Mouse (Mus musculus): ENCODE measurements around the gene Mybpc3. TPM values are rescaled to one million over a fixed set of nuclear protein-coding genes. Genes with fewer than 3 reads are reported as not detected.

Mybpc3 gene
- not detected for total RNA-seq (2021)
- long read RNA-seq, experiment 1: 0 reads
- long read RNA-seq, experiment 2: 0 reads

DNA sequence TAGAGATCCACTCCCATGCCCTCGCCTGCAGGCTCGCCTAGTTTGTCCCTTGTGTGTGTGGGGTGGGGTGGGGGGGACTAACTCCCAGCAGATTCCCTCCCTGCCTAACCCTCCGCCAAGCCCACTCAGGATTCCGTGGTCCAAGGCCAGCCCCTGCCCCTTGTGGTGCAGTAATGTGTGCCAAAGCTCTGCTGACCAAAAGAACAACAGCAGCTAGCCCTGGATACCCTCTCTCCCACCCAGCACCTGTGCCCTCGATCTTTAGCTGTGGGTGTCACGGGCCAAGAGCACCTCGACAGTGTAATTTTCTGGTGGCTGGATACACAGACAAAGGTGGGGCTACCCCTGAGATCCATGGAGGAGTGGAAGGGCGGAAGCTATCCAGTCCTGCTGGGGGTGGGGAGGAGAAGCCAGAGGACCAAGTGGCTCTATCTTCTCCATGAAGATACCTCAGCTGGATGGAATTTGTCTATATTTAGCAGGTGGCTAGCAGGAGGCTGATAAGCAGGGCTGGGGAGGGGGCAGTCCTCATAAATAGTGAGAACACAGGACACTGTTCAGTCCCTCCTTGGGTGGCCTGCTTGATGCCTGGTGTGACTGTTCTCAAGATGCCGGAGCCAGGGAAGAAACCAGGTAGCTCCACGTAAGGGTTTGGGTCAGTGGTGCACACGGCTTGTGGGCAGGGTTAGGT lies at the start of gene Mybpc3:
Gene Mybpc3, plus strand, starts transcription at position 560 of the 691 bp plus-strand sequence.
- DNase-seq: no peak
- intact Hi-C loops (cut with DNase I): loop anchor here (5.0 kb wide), 2 partner anchors 160 to 365 kb away; no protein-coding TSS in a partner anchor

DNA sequence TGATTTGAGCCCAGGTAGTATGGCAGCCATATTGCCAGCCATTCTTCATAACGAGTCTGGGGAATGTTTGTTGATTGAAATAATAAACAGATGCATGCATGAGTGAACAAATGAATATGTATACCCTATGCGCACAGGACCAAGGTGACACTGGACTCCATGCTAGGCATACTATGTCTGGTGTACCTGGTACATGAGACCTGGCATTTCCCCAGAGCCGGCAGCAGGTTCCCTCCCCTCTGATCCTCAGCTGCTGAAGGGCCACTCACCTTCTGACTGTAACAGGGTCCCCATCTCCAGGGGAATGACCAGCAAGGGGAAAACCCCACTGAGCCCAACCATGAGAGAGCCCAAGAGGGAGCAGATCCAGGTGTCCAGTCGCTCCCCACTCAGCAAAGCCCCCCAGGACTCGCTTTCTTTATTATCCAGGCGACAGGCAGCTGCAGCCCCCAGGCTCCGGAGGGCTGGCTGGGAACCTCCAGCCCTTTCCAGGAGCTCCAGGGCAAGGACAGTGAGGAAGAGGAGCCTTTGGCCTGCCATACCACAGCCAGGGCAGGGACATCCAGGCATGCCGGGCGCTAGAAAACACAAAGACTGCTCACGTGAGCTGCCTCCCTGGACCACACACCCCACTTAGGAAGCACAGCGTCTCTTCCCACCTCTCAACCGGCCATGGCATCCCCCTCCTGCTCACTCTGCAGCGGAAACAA lies 49.6 kb upstream of the Mybpc3 start:
- DNase-seq: no peak
- intact Hi-C loops (cut with DNase I): no loop called here

DNA sequence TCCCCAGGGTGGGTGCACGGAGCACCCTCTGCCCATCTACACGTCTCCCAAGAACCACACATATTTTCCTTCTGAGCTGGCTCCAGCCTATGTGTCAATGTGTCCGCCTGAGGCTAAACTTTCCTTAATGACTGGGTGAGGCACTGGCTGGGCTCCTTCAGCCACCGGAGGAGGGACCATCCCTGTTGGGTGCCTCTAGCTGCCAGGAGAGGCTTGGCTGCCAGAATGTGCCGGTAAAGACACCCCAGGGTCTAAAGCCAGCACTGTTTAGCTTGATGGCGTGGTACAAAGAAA lies 49.1 kb upstream of the Mybpc3 start:
- intact Hi-C loops (cut with DNase I): no loop called here
- no peak for DNase-seq

DNA sequence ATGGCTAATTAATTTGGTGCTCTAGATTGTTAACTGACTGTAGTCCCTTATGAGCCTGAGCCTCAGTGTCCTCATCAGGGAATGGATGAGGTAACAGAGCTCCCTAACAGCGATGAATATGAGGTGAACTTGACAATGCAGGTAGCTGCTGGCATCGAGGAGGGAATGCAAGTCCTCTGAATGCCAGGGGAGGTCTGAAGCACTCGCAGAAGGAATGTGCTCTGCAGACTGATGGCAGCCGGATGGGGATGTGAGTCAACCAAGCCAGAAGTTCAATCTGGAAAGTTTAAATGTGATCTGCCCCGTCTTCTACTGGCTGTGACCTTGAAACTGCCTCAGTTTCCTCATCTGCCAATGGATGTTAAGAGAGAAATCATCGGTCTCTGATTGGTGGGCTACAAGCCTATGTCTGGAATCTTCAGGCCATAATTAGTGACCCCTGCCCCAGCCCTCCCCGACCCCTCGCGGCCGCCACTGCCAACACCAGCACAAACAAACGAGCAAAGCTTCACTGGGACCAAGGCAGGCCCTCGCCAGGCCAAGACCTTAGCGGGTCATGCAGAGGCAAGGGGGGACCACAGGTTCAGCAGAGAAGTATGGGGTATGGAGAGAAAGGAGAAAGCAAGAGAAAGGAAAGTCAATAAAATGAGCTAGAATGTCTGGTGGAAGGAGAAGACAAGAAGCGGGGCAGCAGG lies 48.5 kb upstream of the Mybpc3 start:
- DNase-seq: no peak
- intact Hi-C loops (cut with DNase I): no loop called here

DNA sequence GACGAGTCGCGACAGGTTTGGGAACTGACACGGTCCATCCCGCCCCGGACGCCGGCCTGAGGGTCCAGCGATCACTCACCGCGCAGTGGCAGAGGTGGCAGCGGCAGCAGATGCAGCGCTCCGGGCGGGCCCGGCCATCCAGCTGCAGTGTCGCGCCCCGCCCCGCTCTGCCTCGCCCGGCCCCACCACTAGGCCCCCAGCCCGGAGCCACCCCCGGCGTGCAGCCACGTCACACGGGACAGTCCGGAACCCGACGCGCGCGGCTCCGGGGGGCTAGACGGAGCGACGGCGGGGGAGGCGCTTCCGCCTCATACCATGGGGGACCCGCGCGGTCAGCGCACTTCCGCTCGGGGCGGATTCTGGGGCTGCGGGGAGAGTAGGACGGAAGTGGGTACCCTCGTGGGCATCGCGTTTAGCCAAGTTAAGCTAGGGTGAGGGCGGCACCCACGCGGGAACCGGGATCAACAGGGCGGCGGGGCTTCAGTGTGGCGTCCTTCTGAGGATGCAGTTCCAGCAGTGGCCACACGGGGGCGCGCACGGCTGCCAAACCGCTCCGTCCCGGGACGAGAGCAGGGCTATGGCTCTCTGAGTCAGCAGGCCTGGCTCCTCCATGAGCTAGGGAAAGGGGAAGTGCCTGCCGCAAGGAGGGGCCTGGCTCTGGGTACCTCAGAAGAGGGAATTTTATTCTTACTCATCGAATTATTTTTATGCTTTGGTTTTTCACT lies 47.7 kb upstream of the Mybpc3 start, which contains the start of gene Slc39a13:
Gene Slc39a13, minus strand, starts transcription at position 342 of the 725 bp plus-strand sequence.
- DNase-seq: peak; percentile 95 to 99
- intact Hi-C loops (cut with DNase I): loop anchor here (1.0 kb wide), 1 partner anchor 31 kb away; no protein-coding TSS in a partner anchor

DNA sequence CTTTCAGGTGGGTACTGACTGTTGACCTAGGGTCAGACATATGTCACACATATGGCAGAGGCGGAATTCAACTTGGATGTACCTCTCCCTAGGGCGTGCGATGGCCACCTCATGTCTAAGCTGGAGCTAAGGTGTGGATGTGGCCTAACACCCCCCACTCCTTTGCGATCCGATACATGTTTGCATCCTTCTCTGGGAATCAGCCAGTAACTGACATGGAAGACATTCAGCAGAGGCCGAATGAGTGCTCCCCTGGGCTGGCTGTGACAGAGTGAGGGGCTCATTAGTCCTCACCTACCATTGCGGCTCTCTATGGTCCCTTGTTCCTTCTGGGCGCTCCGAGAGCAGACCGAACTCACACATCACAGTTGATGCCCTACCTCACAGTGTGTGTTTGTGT lies 46.9 kb upstream of the Mybpc3 start:
- intact Hi-C loops (cut with DNase I): no loop called here

DNA sequence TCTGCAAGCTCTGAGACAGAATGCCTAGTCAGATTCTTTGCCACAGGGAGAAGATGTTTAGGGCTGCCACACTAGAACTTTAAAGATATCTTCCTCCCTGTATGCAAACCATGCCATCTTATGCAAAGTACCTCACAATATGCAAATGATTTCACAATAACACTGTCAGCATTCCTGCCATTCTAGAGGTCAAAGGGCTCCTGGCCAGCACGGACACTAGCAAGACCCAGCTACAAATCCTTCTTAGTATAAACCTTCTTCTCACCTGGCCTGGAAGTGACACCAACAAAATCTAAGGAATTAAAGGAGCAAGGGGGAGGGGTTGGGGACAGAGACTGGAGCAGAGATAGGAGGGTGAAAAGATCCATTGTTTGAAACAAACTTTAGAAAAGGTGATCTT lies 45.9 kb upstream of the Mybpc3 start:
- DNase-seq: no peak
- intact Hi-C loops (cut with DNase I): no loop called here

More for the DNA sequence above, 46.9 kb upstream of the Mybpc3 start:
- no peak for DNase-seq

DNA sequence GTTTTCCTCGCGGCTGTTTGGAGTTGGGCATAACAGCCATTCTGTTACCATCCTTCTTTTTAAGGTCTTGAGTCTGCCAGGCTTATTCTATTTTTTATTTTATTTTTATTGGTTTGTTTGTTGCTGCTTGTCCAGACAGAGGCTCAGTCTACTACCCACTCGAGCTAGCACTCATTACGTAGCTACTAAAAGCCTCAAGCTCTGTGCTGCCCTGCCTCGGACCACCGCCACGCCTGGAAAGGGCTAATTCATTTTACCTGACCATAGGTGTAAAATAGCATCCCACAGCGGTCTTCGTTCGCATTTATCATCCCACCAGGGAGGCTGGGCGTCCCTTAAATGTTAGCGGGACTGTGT lies 40.0 kb upstream of the Mybpc3 start:
- intact Hi-C loops (cut with DNase I): no loop called here
- no peak for DNase-seq

DNA sequence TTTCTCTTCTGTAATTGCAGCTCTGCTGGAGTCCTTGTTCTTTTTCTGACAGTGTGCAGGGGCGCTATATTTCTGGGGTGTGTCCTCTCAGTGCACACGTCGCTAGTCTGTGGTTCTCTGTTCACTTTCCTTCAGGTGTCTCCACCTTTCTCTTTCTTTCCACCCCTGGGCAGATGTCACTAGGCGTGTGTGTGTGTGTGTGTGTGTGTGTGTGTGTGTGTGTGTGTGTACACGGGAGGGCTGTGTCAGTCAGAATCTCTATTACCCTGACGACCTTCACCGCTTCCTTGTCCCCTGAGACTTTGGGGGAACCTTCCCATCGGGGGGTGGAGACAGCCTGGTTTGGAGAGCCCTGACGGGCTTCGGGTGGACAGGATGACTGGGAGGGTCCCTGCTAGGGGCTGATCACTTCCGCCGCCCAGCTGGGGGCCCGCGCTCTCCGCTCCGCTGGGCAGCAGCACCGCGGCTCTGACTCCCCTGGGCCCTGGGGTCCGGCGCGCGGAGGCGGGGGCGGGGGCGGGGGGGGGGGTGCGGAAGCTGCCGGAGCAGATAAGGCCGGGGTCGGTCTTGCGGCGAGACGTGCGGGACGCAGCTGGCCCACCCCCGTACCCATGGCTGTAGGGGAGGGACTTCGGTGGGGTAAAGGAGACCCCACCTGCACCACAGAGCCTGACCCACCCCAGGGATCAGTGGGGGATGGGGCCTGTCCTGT lies 39.5 kb upstream of the Mybpc3 start:
- DNase-seq: no peak
- intact Hi-C loops (cut with DNase I): no loop called here

DNA sequence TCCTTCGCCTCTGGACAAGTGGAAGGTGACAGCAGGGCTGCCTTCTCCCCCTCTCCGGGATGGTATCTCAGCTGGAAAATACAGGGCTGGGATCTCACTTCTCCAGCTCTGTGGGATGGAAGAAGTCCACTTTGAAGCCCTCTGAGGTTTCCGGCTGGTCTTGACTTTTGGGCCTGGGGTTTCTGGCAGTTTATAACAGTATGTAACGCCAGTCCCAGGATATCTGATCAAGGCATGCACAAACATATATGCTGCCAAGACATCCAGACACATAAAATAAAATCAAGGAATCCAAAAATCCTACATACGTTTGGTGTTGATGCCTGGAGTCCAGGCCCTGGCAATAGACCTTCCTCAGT lies 38.9 kb upstream of the Mybpc3 start:
- intact Hi-C loops (cut with DNase I): no loop called here
- no peak for DNase-seq

DNA sequence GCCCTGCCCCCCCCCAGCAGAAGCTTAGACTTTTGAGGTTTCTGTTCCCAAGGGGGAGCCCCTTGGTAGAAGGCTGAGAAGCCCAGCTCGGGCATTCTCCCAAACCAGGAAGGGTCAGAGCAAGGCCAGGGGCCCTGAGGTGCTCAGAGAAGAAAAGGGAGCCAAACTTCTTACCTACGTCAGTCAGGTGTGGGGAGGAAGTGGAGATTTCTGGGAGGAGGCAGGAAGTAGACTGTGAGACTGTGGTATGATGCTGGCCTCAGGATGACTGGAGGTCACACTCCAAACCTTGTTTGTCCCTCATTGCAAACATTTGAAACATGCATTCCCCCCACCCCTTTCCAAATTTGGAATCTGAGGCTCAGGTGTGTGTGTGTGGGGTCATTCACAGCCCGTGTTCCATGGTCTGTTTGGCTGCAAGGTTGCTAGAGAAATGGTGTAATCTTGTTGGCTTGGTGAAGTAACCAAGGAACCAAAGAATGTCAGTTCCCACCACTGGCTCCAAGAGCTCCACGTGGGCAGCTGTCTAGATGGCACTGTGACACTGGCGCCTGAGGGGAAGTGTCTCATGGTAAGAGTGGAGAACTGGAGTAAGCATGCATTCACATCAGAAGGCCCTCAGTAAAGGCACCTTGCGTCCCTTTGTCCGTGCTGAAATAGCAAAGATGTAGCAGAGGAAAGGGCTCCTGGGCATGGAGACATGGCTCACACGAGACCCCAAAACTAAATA lies 37.0 kb upstream of the Mybpc3 start:
- intact Hi-C loops (cut with DNase I): no loop called here

DNA sequence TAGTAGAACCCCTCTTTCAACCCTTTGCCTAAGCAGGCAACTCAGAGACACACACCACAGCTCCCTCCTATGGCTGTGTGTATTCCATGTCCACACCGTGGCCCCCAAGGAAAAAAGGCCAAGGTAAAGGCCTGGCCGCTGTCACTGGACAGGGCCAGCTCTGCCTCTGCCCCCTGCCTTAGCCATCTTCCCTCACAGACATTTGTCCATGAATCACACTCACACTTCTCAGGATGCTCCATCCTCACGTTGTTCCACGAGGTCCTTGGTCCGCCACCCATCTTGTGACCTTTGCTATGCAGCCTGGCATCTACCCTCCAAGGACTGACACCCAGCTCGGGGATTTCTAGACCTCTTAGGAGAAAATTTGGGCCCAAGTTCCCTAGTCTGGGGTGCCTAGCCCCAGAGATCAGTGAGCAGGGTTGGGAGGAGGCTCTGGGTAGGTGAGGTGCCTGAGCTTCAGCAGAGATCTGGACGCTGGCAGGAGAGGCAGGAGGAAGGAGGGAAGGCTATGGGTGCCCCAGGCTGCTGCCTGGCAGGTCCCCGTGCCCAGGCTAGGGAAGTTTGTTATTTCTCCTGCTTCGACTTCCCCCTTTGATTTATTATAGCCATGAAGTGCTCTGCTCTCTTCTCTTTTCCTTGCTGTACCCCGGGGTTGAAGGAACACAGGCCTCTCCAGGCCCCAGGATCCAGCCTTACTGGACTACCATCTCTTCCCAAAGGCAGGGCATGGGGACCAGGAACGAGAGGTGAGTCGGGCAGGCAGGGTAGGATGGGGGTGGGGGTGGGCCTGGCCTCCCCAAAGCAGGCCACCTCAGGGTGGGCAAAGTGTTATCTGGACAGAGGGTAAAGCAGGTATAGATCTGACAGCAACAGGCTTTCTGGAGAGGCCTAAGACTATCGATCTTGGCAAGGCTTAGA lies 35.9 kb upstream of the Mybpc3 start, which contains the start of gene Spi1:
Gene Spi1, plus strand, starts transcription at position 616 of the 921 bp plus-strand sequence.
- intact Hi-C loops (cut with DNase I): no loop called here
- no peak for DNase-seq

More for the DNA sequence above, 37.0 kb upstream of the Mybpc3 start:
- DNase-seq: no peak

DNA sequence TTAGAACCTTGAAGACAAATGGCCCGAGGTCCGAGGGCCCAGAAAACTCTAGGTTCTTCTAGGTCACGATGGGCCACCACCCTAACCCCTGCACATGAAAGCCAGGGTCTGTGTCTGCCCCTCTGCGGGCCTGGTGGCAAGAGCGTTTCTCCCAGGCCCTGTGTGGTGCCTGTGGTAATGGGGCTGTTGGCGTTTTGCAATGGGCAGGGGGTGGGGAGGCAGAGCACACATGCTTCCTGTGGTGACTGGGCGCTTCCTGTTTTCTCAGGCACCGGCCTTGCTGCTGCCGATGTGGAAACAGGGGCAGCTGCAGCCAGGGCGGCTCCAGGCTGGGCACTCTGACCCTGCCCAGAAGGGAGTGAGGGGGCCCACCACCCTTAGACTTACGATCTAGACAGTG lies 35.1 kb upstream of the Mybpc3 start:
- no peak for DNase-seq
- intact Hi-C loops (cut with DNase I): no loop called here

DNA sequence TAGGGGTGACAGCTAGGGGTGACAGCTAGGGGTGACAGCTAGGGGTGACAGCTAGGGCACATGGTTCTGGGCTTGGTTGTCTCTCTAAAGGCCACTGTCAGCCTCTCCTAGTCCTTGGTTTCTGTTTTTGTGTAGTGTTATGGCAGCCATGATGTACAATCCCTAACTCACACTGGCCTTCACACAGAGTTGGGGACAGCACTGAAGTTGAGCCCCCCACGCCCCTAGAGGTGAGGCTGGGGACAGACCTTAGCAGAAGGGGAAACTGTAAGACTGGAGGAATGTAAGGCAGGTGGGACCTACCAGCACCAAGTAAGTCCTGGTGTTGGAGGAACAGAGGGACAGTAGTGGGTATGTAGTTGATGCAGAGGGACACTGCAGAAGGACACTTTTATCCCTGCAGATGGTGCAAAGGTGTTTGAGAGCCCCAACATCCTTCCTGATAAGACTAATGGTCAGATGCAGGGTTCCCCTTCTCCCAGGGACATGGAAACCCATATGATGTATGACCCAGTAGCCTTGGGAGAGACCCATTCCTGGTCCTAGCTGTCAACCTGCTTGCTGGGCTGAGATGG lies 34.5 kb upstream of the Mybpc3 start:
- no peak for DNase-seq
- intact Hi-C loops (cut with DNase I): no loop called here

DNA sequence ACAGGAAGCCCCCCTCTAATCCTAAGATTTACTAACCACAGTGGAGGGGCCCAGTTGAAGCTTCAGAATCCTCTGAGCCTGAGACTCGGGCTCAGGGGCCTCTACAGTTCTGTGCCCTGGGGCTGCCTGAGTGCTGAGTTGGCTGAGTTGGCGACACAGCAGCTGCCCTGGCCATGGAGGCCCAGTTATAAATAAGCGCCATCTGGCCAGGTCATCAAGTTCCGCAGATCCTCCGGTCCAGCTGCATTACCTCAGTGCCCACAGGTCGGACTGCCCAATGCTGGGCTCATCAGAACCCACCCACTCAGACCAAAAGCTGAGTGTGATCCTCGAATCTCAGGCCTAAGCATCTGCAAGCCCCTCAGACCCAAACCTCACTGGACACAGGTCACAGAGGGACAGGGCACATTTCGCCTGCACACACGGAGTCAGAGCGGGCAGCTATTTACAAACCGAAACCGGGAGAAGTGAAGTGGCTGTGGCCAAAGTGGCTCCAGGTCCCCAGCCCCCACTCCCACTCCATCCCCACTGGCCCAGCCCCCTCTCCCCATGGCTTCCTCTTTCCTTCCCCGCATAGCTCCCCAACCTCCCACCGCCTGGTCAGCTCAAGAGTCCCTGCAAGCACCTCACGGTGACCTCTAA lies 33.6 kb upstream of the Mybpc3 start:
- intact Hi-C loops (cut with DNase I): no loop called here
- peak; percentile 69 to 75 for DNase-seq

DNA sequence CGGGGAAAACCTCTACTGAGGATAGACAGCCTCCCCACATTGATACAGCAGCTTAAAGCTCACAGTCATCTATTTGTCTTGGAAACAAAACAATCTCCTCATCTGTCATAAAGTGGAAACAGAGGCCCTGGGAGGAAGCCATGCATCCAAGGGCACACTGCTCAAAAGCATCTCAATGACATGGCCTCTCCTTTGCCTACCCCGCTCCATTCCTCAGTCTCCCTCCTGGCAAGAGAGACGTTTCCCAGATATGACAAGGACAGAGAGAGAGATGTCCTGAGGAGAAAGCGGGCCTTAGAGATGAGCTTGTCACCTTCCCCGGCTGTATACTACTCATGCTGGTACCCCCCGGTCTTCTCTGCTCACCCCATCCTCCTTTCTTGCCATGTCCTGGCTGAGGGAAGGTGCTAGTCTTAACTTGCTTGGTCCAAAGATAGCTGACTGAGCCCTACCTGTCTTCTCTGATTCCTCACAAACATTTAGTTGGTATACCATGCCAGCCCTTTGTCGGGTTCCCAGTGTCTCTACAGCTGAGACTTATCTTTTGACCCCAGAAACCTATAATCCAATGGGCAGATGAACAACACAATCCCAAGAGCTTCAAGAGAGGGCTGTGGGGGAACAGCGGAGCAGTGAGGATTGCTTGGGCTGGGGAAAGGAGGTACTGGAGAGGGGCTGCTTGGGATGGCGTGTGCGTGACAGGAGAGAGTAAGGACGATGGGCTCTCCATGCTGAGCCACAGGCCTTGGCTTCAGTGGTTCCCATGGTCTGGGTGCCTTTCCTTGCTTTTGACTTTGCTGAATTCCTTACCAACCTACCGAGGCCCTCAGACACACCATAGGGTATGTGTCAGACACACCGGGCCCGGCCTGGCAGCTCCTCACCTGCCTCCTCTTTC lies 32.2 kb upstream of the Mybpc3 start:
- intact Hi-C loops (cut with DNase I): no loop called here
- DNase-seq: no peak

Data from gastrocnemius, postnatal 36 days (tissue).